Mouse (Mus musculus): ENCODE data around the gene Sla2. TPM values are rescaled to one million over a fixed set of nuclear protein-coding genes. Genes with fewer than 3 reads are reported as not detected.
"Not testable (repeated sequence)": the region's sequence is repeated elsewhere in the genome, so short reads cannot be mapped to it uniquely, and the experiment has no call there.

The Sla2 gene
- polyA plus RNA-seq, 1 experiment from 2014 or later = 0.41 TPM

- H3K9me3 ChIP-seq (replicated peaks; ENCODE audit: control insufficient read depth, low read length); ATAC-seq (ENCODE audit: insufficient read depth, low FRiP score); H3K4me3 ChIP-seq (replicated peaks; ENCODE audit: low read length); H3K27me3 ChIP-seq (ENCODE audit: control insufficient read depth, insufficient read depth, low read length); H3K27ac ChIP-seq (ENCODE audit: low read length); H3K36me3 ChIP-seq (ENCODE audit: control insufficient read depth, insufficient read depth, low read length); H3K9ac ChIP-seq (ENCODE audit: low read length); H3K4me1 ChIP-seq (ENCODE audit: control insufficient read depth, insufficient read depth, low read length); H3K4me2 ChIP-seq (ENCODE audit: low read depth, low read length): not testable (repeated sequence)
- 93% methylated on average over 4 of the region's 4 CpGs for WGBS
These were observed 38.1 kb upstream of the Sla2 start for GRCm38 (mm10) chr2:156925075-156925474.

GRCm38 (mm10) chr2:156924210-156924898 lies 37.4 kb upstream of the Sla2 start:
- WGBS = 40% methylated on average over 3 of the region's 3 CpGs
- H3K27me3 ChIP-seq (ENCODE audit: control insufficient read depth, insufficient read depth, low read length) = no peaks in the 10 kb centered on the region

GRCm38 (mm10) chr2:156923057-156923456 lies 36.1 kb upstream of the Sla2 start:
- H3K27me3 ChIP-seq (ENCODE audit: control insufficient read depth, insufficient read depth, low read length) = no peaks in the 10 kb centered on the region
- no peak overlapping the region for H3K9ac ChIP-seq (ENCODE audit: low read length)
- no peaks in the 10 kb centered on the region for H3K9me3 ChIP-seq (replicated peaks; ENCODE audit: control insufficient read depth, low read length)
- H3K27ac ChIP-seq (ENCODE audit: low read length) = no peak overlapping the region
- no peak for ATAC-seq (ENCODE audit: insufficient read depth, low FRiP score)
- H3K36me3 ChIP-seq (ENCODE audit: control insufficient read depth, insufficient read depth, low read length) = no peaks in the 10 kb centered on the region
- 78% methylated on average over 5 of the region's 5 CpGs for WGBS
- H3K4me2 ChIP-seq (ENCODE audit: low read depth, low read length) = no peak overlapping the region
- H3K4me1 ChIP-seq (ENCODE audit: control insufficient read depth, insufficient read depth, low read length) = no peaks in the 10 kb centered on the region
- no peak overlapping the region for H3K4me3 ChIP-seq (replicated peaks; ENCODE audit: low read length)

More at GRCm38 (mm10) chr2:156924210-156924898, 37.4 kb upstream of the Sla2 start:
- Histone ChIP-seq H3K36me3 (ENCODE audit: control insufficient read depth, insufficient read depth, low read length) (no peaks in the 10 kb centered on the region), H3K27ac (ENCODE audit: low read length) (peak overlapping the region; percentile 24; the same call in 1 of the 2 replicates), H3K4me3 (replicated peaks; ENCODE audit: low read length) (no peak overlapping the region), H3K4me1 (ENCODE audit: control insufficient read depth, insufficient read depth, low read length) (no peaks in the 10 kb centered on the region), H3K4me2 (ENCODE audit: low read depth, low read length) (no peak overlapping the region), H3K9me3 (replicated peaks; ENCODE audit: control insufficient read depth, low read length) (no peaks in the 10 kb centered on the region), H3K9ac (ENCODE audit: low read length) (no peak overlapping the region)
- ATAC-seq (ENCODE audit: insufficient read depth, low FRiP score) = no peak

- H3K36me3 ChIP-seq (ENCODE audit: control insufficient read depth, insufficient read depth, low read length) = no peaks in the 10 kb centered on the region
- ATAC-seq (ENCODE audit: insufficient read depth, low FRiP score) = no peak
- no peak overlapping the region for H3K4me3 ChIP-seq (replicated peaks; ENCODE audit: low read length)
- H3K4me1 ChIP-seq (ENCODE audit: control insufficient read depth, insufficient read depth, low read length) = no peaks in the 10 kb centered on the region
- no peaks in the 10 kb centered on the region for H3K9me3 ChIP-seq (replicated peaks; ENCODE audit: control insufficient read depth, low read length)
- 30% methylated on average over 2 of the region's 2 CpGs for WGBS
- H3K27ac ChIP-seq (ENCODE audit: low read length) = no peak overlapping the region
- H3K9ac ChIP-seq (ENCODE audit: low read length) = no peak overlapping the region
- no peaks in the 10 kb centered on the region for H3K27me3 ChIP-seq (ENCODE audit: control insufficient read depth, insufficient read depth, low read length)
- no peak overlapping the region for H3K4me2 ChIP-seq (ENCODE audit: low read depth, low read length)
These were observed 32.8 kb upstream of the Sla2 start for GRCm38 (mm10) chr2:156919796-156920195.

- ATAC-seq (ENCODE audit: insufficient read depth, low FRiP score); H3K9ac ChIP-seq (ENCODE audit: low read length); H3K9me3 ChIP-seq (replicated peaks; ENCODE audit: control insufficient read depth, low read length); H3K4me3 ChIP-seq (replicated peaks; ENCODE audit: low read length); H3K4me1 ChIP-seq (ENCODE audit: control insufficient read depth, insufficient read depth, low read length); H3K4me2 ChIP-seq (ENCODE audit: low read depth, low read length); H3K27me3 ChIP-seq (ENCODE audit: control insufficient read depth, insufficient read depth, low read length); H3K36me3 ChIP-seq (ENCODE audit: control insufficient read depth, insufficient read depth, low read length); H3K27ac ChIP-seq (ENCODE audit: low read length): not testable (repeated sequence)
- WGBS = 89% methylated on average over 11 of the region's 11 CpGs
These were observed 32.2 kb upstream of the Sla2 start for GRCm38 (mm10) chr2:156919191-156919590.

GRCm38 (mm10) chr2:156918562-156918961 lies 31.6 kb upstream of the Sla2 start:
- no peak for ATAC-seq (ENCODE audit: insufficient read depth, low FRiP score)
- H3K9me3 ChIP-seq (replicated peaks; ENCODE audit: control insufficient read depth, low read length) = no peaks in the 10 kb centered on the region
- no peak overlapping the region for H3K4me2 ChIP-seq (ENCODE audit: low read depth, low read length)
- no peak overlapping the region for H3K9ac ChIP-seq (ENCODE audit: low read length)
- H3K27ac ChIP-seq (ENCODE audit: low read length) = no peak overlapping the region
- no peaks in the 10 kb centered on the region for H3K27me3 ChIP-seq (ENCODE audit: control insufficient read depth, insufficient read depth, low read length)
- no peaks in the 10 kb centered on the region for H3K4me1 ChIP-seq (ENCODE audit: control insufficient read depth, insufficient read depth, low read length)
- H3K36me3 ChIP-seq (ENCODE audit: control insufficient read depth, insufficient read depth, low read length) = no peaks in the 10 kb centered on the region
- WGBS = 57% methylated on average over 4 of the region's 4 CpGs
- no peak overlapping the region for H3K4me3 ChIP-seq (replicated peaks; ENCODE audit: low read length)

- H3K4me1 ChIP-seq (ENCODE audit: control insufficient read depth, insufficient read depth, low read length) = no peaks in the 10 kb centered on the region
- WGBS = 82% methylated on average over 3 of the region's 3 CpGs
- no peak for ATAC-seq (ENCODE audit: insufficient read depth, low FRiP score)
These were observed 29.6 kb upstream of the Sla2 start for GRCm38 (mm10) chr2:156916419-156917125.

GRCm38 (mm10) chr2:156915559-156915958 lies 28.6 kb upstream of the Sla2 start:
- Histone ChIP-seq H3K27me3 (ENCODE audit: control insufficient read depth, insufficient read depth, low read length) (no peaks in the 10 kb centered on the region), H3K27ac (ENCODE audit: low read length) (no peak overlapping the region), H3K4me1 (ENCODE audit: control insufficient read depth, insufficient read depth, low read length) (no peaks in the 10 kb centered on the region), H3K4me3 (replicated peaks; ENCODE audit: low read length) (no peak overlapping the region), H3K4me2 (ENCODE audit: low read depth, low read length) (no peak overlapping the region), H3K9ac (ENCODE audit: low read length) (no peak overlapping the region), H3K36me3 (ENCODE audit: control insufficient read depth, insufficient read depth, low read length) (no peaks in the 10 kb centered on the region), H3K9me3 (replicated peaks; ENCODE audit: control insufficient read depth, low read length) (no peaks in the 10 kb centered on the region)
- 71% methylated on average over 3 of the region's 3 CpGs for WGBS
- no peak for ATAC-seq (ENCODE audit: insufficient read depth, low FRiP score)

More at GRCm38 (mm10) chr2:156916419-156917125, 29.6 kb upstream of the Sla2 start:
- H3K9me3 ChIP-seq (replicated peaks; ENCODE audit: control insufficient read depth, low read length) = no peaks in the 10 kb centered on the region
- no peak overlapping the region for H3K9ac ChIP-seq (ENCODE audit: low read length)
- no peak overlapping the region for H3K4me3 ChIP-seq (replicated peaks; ENCODE audit: low read length)
- no peaks in the 10 kb centered on the region for H3K27me3 ChIP-seq (ENCODE audit: control insufficient read depth, insufficient read depth, low read length)
- H3K36me3 ChIP-seq (ENCODE audit: control insufficient read depth, insufficient read depth, low read length) = no peaks in the 10 kb centered on the region
- no peak overlapping the region for H3K4me2 ChIP-seq (ENCODE audit: low read depth, low read length)
- H3K27ac ChIP-seq (ENCODE audit: low read length) = no peak overlapping the region

- no peaks in the 10 kb centered on the region for H3K36me3 ChIP-seq (ENCODE audit: control insufficient read depth, insufficient read depth, low read length)
- no peaks in the 10 kb centered on the region for H3K9me3 ChIP-seq (replicated peaks; ENCODE audit: control insufficient read depth, low read length)
- no peaks in the 10 kb centered on the region for H3K27me3 ChIP-seq (ENCODE audit: control insufficient read depth, insufficient read depth, low read length)
- WGBS = 55% methylated on average over 5 of the region's 5 CpGs
- H3K27ac ChIP-seq (ENCODE audit: low read length) = no peak overlapping the region
- H3K4me3 ChIP-seq (replicated peaks; ENCODE audit: low read length) = no peak overlapping the region
- no peak overlapping the region for H3K4me2 ChIP-seq (ENCODE audit: low read depth, low read length)
- no peaks in the 10 kb centered on the region for H3K4me1 ChIP-seq (ENCODE audit: control insufficient read depth, insufficient read depth, low read length)
- H3K9ac ChIP-seq (ENCODE audit: low read length) = no peak overlapping the region
- ATAC-seq (ENCODE audit: insufficient read depth, low FRiP score) = no peak
These were observed 26.2 kb upstream of the Sla2 start for GRCm38 (mm10) chr2:156913191-156913590.
